Mouse (Mus musculus) cerebellum, postnatal 14 days (tissue): ENCODE data around the gene Gm4177.
"Not testable (repeated sequence)": the region's sequence is repeated elsewhere in the genome, so short reads cannot be mapped to it uniquely, and the experiment has no call there.

ENCODE experiments used
- DNase-seq, 2 experiments: peaks; one replicate each; pipeline ENCODE4 v3.0.0; 2021; ENCODE audit warnings: mixed read lengths in 2 of 2

The Gm4177 gene

GRCm38 (mm10) chr7:21796628-21797027 is at the start of gene Gm4177:
TSS of gene Gm4177 (minus strand) at chr7:21796728.
- not testable (repeated sequence) for DNase-seq

GRCm38 (mm10) chr7:21844167-21844566 is 47.6 kb upstream of the Gm4177 start, which contains the start of gene Gm5725:
TSS of gene Gm5725 (minus strand) at chr7:21844267.
- DNase-seq: not testable (repeated sequence)

- DNase-seq: not testable (repeated sequence)
Measured at GRCm38 (mm10) chr7:21832051-21832450, 35.5 kb upstream of the Gm4177 start, which contains the start of gene Vmn1r135. TSS of gene Vmn1r135 (plus strand) at chr7:21832351.

- not testable (repeated sequence) for DNase-seq
Measured at GRCm38 (mm10) chr7:21761375-21761774, 35.2 kb downstream of the Gm4177 start, which contains the start of gene Gm4175. TSS of gene Gm4175 (minus strand) at chr7:21761475.
